In the genomic region with DNA sequence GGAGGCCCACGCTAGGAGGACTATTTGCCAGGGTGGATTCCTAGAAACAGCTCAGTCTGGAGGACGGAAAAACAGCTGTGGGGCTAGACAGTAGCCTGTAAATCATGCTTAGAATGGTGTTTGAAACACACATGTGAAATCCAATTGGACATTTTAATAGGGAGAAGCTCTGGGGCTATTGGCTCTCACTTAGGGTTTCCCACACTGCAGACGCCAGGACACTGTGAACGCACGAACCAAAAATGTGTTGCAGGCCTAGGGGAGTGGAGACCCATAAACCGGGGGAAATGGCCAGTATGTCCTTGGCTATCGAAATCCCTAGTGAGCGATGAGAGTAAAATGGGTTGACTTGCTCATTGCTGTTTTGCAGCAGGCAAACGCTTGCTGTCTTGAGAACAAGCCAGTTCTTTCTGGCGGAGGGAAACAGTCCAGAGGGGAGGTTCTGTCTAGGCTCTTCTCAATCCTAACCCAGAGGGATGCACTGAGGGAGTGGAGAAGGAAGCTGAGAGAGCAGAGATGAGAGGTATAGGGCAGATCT, we compare ENCODE assay signal across 10 mouse cellular contexts.
A peak's percentile ranks its signal among the peaks of the same experiment; 100 is the strongest.
DNase-seq lines count a peak whose midpoint lies in the region; ATAC-seq and TF ChIP-seq lines count a peak whose summit lies in the region.
"Had no signal": no experiment of that assay in that cellular context is flagged by ENCODE, and none has a peak within 500 bp of the region (broad histone marks: within the 10 kb centered on the region; RNA-seq: fewer than 3 reads in every experiment).

No protein-coding gene starts in this region.

- WGBS in midbrain, embryonic 12.5 days = 88% methylated on average over 10 of the region's 10 CpGs
- WGBS in midbrain, embryonic 11.5 days = 90% methylated on average over 10 of the region's 10 CpGs
- WGBS in olfactory bulb, adult 2 months = 50% methylated on average over 10 of the region's 10 CpGs
- WGBS in forebrain, embryonic 10.5 days = 91% methylated on average over 10 of the region's 10 CpGs

- no peak for TF ChIP-seq CTCF in olfactory bulb, adult 2 months (IDR thresholded peaks at IDR 0.05; ENCODE audit: insufficient read depth, low read depth, low read length)

- H3K27ac ChIP-seq in midbrain, embryonic 12.5 days (replicated peaks) = 0 out of 2 replicates have a peak overlapping the region, but pooled peaks have one; percentile 20
- no peak overlapping the region for H3K27ac ChIP-seq in midbrain, embryonic 11.5 days (ENCODE audit: low read depth, low read length)
- H3K27ac ChIP-seq in olfactory bulb, adult 2 months (ENCODE audit: insufficient read depth, low read depth, low read length) = peak overlapping the region; percentile 27
- H3K27ac ChIP-seq in forebrain, embryonic 10.5 days = no peak overlapping the region

- peaks cover 5% of the 10 kb centered on the region; the same call in 1 of the 2 replicates for H3K4me1 ChIP-seq in midbrain, embryonic 12.5 days
- H3K4me1 ChIP-seq in midbrain, embryonic 11.5 days (ENCODE audit: control insufficient read depth, insufficient read depth, low read length) = no peaks in the 10 kb centered on the region
- peaks cover 9% of the 10 kb centered on the region for H3K4me1 ChIP-seq in olfactory bulb, adult 2 months (ENCODE audit: control insufficient read depth, insufficient read depth, low read length)
- H3K4me1 ChIP-seq in forebrain, embryonic 10.5 days = peaks cover 9% of the 10 kb centered on the region

- DNase-seq in midbrain, embryonic 11.5 days (ENCODE audit: low spot score, missing footprints) = no peak
- DNase-seq in gastrocnemius, postnatal 25 days = peak; percentile 87
- DNase-seq in heart, postnatal 4 days = peak; percentile 33
- DNase-seq in forebrain, embryonic 10.5 days (ENCODE audit: extremely low spot score, low spot score) = no peak
- DNase-seq in cerebellum, postnatal 4 days (ENCODE audit: low spot score in 2 of 2) = no peak
- DNase-seq: cerebellum, adult 11-12 months; right cerebral cortex, postnatal 4 days had no signal

- H3K4me2 ChIP-seq in midbrain, embryonic 12.5 days (replicated peaks) = no peak overlapping the region
- no peak overlapping the region for H3K4me2 ChIP-seq in midbrain, embryonic 11.5 days

- no peak overlapping the region for H3K9ac ChIP-seq in midbrain, embryonic 12.5 days (replicated peaks)
- H3K9ac ChIP-seq in midbrain, embryonic 11.5 days (ENCODE audit: low read length) = no peak overlapping the region

- no peak for ATAC-seq in midbrain, embryonic 12.5 days (ENCODE audit: low FRiP score, low read depth)
- ATAC-seq in midbrain, embryonic 11.5 days (ENCODE audit: low FRiP score) = no peak

- peaks cover 78% of the 10 kb centered on the region for H3K36me3 ChIP-seq in midbrain, embryonic 12.5 days
- peaks cover 23% of the 10 kb centered on the region for H3K36me3 ChIP-seq in midbrain, embryonic 11.5 days (ENCODE audit: control insufficient read depth, insufficient read depth, low read length)
- H3K36me3 ChIP-seq in forebrain, embryonic 10.5 days (replicated peaks) = peaks cover 99% of the 10 kb centered on the region
- H3K36me3 ChIP-seq: G1E had no signal

- TF ChIP-seq POLR2A in olfactory bulb, adult 2 months (IDR thresholded peaks at IDR 0.05; ENCODE audit: insufficient read depth, low read depth, low read length) = no peak

- H3K4me3 ChIP-seq in midbrain, embryonic 12.5 days = no peak overlapping the region
- H3K4me3 ChIP-seq in midbrain, embryonic 11.5 days (ENCODE audit: low read depth, low read length) = no peak overlapping the region
- no peak overlapping the region for H3K4me3 ChIP-seq in olfactory bulb, adult 2 months (ENCODE audit: insufficient read depth, low read depth, low read length)
- no peak overlapping the region for H3K4me3 ChIP-seq in forebrain, embryonic 10.5 days

- no peaks in the 10 kb centered on the region for H3K27me3 ChIP-seq in midbrain, embryonic 12.5 days
- H3K27me3 ChIP-seq in midbrain, embryonic 11.5 days (ENCODE audit: control insufficient read depth, insufficient read depth, low read length) = no peaks in the 10 kb centered on the region
- H3K27me3 ChIP-seq in forebrain, embryonic 10.5 days (ENCODE audit: poor library complexity, severe bottlenecking) = no peaks in the 10 kb centered on the region

- H3K9me3 ChIP-seq in midbrain, embryonic 12.5 days = no peaks in the 10 kb centered on the region
- no peaks in the 10 kb centered on the region for H3K9me3 ChIP-seq in midbrain, embryonic 11.5 days (ENCODE audit: control insufficient read depth, low read length)
- H3K9me3 ChIP-seq in forebrain, embryonic 10.5 days = no peaks in the 10 kb centered on the region

Comparison
In these comparisons a context has a peak if more than half of its experiments do, and no peak if none do; other contexts are left out.
1. H3K27ac ChIP-seq: peak in midbrain, embryonic 12.5 days (single experiment) and olfactory bulb, adult 2 months (single experiment); none in midbrain, embryonic 11.5 days (single experiment) and forebrain, embryonic 10.5 days (single experiment).
2. DNase-seq: peak in gastrocnemius, postnatal 25 days (single experiment) and heart, postnatal 4 days (single experiment); none in midbrain, embryonic 11.5 days (single experiment), forebrain, embryonic 10.5 days (single experiment) and cerebellum, postnatal 4 days (0 of 2).